Mouse (Mus musculus): ENCODE measurements around the gene Ythdf1.

DNA sequence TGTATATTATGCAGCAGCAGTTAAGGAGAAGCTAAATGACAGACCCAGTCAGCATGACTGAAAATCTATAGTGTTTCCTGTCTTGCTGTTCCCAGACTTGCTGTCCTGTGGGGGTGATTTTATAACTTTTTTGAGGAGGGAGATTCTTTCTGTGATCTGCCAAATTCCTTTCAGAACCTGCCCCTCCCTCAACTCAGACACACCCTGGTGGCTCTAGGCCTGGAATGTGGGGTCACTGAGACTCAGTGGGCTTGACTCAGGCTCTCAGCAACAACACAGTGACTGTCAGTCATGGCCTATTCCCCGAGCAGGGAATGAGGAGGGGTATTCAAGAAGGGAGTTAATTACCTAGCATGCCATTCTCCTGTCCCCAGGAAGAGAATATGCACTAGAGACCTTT is 29.2 kb upstream of the Ythdf1 start:
- TF ChIP-seq CTCF (conservative IDR thresholded peaks at IDR 0.05; ENCODE audit: insufficient read depth, insufficient read length, low read depth, low read length) (no peak), POLR2A (IDR thresholded peaks at IDR 0.05; ENCODE audit: low read depth, low read length) (no peak)

Measured in kidney, adult 2 months (tissue).